Comparison of ENCODE assay signal across 8 mouse cellular contexts in the genomic region with DNA sequence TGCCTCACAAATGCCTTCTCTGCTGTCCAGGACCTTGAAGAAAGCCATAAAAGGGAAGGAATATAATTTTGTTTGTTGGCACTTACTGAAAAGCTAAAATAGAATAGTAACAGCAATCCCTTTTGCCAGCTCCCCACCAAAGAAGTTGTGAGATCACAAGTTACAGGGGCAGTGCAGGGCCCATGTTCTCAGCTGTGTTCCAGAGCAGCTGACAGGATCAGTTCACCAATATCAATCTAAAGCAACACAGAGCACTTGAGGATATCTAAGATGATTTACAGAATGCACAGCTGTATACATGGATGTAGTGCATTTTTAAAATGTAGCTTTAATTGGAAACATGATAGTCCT.
DNase-seq lines count a peak whose midpoint lies in the region; ATAC-seq and TF ChIP-seq lines count a peak whose summit lies in the region.

No protein-coding gene starts in this region.

- intact Hi-C loops in left cerebral cortex, postnatal 36 days (cut with DNase I): no loop called here

- TF ChIP-seq CTCF in kidney, adult 2 months (conservative IDR thresholded peaks at IDR 0.05; ENCODE audit: insufficient read depth, insufficient read length, low read depth, low read length): no peak

- H3K27ac ChIP-seq in kidney, adult 2 months (ENCODE audit: insufficient read depth, low read depth, low read length): peak overlapping the region; percentile 63
- H3K27ac ChIP-seq in embryonic facial prominence, embryonic 13.5 days: peak overlapping the region; percentile 69
- H3K27ac ChIP-seq in kidney, embryonic 15.5 days: peak overlapping the region; percentile 60; the same call in 1 of the 2 replicates
- H3K27ac ChIP-seq in midbrain, embryonic 16.5 days (ENCODE audit: low read length): no peak overlapping the region

- H3K36me3 ChIP-seq in kidney, adult 2 months (ENCODE audit: control insufficient read depth, insufficient read depth, low read length): no peaks in the 10 kb centered on the region
- no peaks in the 10 kb centered on the region for H3K36me3 ChIP-seq in embryonic facial prominence, embryonic 13.5 days
- H3K36me3 ChIP-seq in kidney, embryonic 15.5 days: no peaks in the 10 kb centered on the region
- H3K36me3 ChIP-seq in midbrain, embryonic 16.5 days (ENCODE audit: control insufficient read depth, insufficient read depth, low read length): no peaks in the 10 kb centered on the region

- DNase-seq in kidney, adult 2 months: no peak
- DNase-seq in kidney, postnatal 10 days: no peak
- DNase-seq in skeletal muscle tissue, adult 2 months (ENCODE audit: low read depth, low spot score): peak; percentile 59
- DNase-seq in left cerebral cortex, postnatal 36 days (ENCODE audit: low spot score in 2 of 2): no peak

- no peak overlapping the region for H3K9ac ChIP-seq in embryonic facial prominence, embryonic 13.5 days
- no peak overlapping the region for H3K9ac ChIP-seq in kidney, embryonic 15.5 days
- no peak overlapping the region for H3K9ac ChIP-seq in midbrain, embryonic 16.5 days (ENCODE audit: low read depth, low read length)

- ATAC-seq in embryonic facial prominence, embryonic 13.5 days (ENCODE audit: insufficient number of reproducible peaks, insufficient read depth, low FRiP score, low TSS enrichment, low read depth): no peak
- no peak for ATAC-seq in kidney, embryonic 15.5 days (replicated peaks; ENCODE audit: low FRiP score)
- ATAC-seq in midbrain, embryonic 16.5 days: no peak
- ATAC-seq in granulocyte monocyte progenitor cell, adult 5-6 weeks (replicated peaks; ENCODE audit: poor library complexity, severe bottlenecking): no peak

- H3K27me3 ChIP-seq in kidney, adult 2 months (replicated peaks; ENCODE audit: control insufficient read depth, insufficient read depth, low read length): no peaks in the 10 kb centered on the region
- no peaks in the 10 kb centered on the region for H3K27me3 ChIP-seq in embryonic facial prominence, embryonic 13.5 days
- no peaks in the 10 kb centered on the region for H3K27me3 ChIP-seq in kidney, embryonic 15.5 days
- no peaks in the 10 kb centered on the region for H3K27me3 ChIP-seq in midbrain, embryonic 16.5 days (ENCODE audit: control insufficient read depth, insufficient read depth, low read depth, low read length)

- 0 out of 2 replicates have a peak, but pooled peaks cover 5% of the 10 kb centered on the region for H3K4me1 ChIP-seq in kidney, adult 2 months (ENCODE audit: control insufficient read depth, insufficient read depth, low read length)
- H3K4me1 ChIP-seq in embryonic facial prominence, embryonic 13.5 days: 0 out of 2 replicates have a peak, but pooled peaks cover 3% of the 10 kb centered on the region
- peaks cover 7% of the 10 kb centered on the region; the same call in 1 of the 2 replicates for H3K4me1 ChIP-seq in kidney, embryonic 15.5 days
- H3K4me1 ChIP-seq in midbrain, embryonic 16.5 days (ENCODE audit: control insufficient read depth, insufficient read depth, low read length): no peaks in the 10 kb centered on the region

- no peaks in the 10 kb centered on the region for H3K9me3 ChIP-seq in embryonic facial prominence, embryonic 13.5 days
- H3K9me3 ChIP-seq in kidney, embryonic 15.5 days (replicated peaks): no peaks in the 10 kb centered on the region
- no peaks in the 10 kb centered on the region for H3K9me3 ChIP-seq in midbrain, embryonic 16.5 days (replicated peaks; ENCODE audit: control insufficient read depth, low read length, poor library complexity, severe bottlenecking)

- peak overlapping the region; percentile 44 for H3K4me2 ChIP-seq in embryonic facial prominence, embryonic 13.5 days
- H3K4me2 ChIP-seq in kidney, embryonic 15.5 days: peak overlapping the region; percentile 46
- no peak overlapping the region for H3K4me2 ChIP-seq in midbrain, embryonic 16.5 days (ENCODE audit: low read length)

- TF ChIP-seq POLR2A in kidney, adult 2 months (IDR thresholded peaks at IDR 0.05; ENCODE audit: low read depth, low read length): no peak

- no peak overlapping the region for H3K4me3 ChIP-seq in kidney, adult 2 months (ENCODE audit: insufficient read depth, low read depth, low read length)
- no peak overlapping the region for H3K4me3 ChIP-seq in embryonic facial prominence, embryonic 13.5 days
- peak overlapping the region; percentile 29; the same call in 1 of the 2 replicates for H3K4me3 ChIP-seq in kidney, embryonic 15.5 days (replicated peaks)
- no peak overlapping the region for H3K4me3 ChIP-seq in midbrain, embryonic 16.5 days (ENCODE audit: low read depth, low read length)
